Mouse (Mus musculus) embryonic facial prominence, embryonic 13.5 days (tissue): ENCODE measurements at regions not wholly inside any gene's neighbourhood (a gene's known extent, or its start where the extent isn't known, plus 50 kb on each side); places are given as distances from the start of the nearest gene placed in this dataset.
"Not testable (repeated sequence)": the region's sequence is repeated elsewhere in the genome, so short reads cannot be mapped to it uniquely, and the experiment has no call there.

ENCODE experiments used
- ATAC-seq: fragments of 200-750 bp; cut with Nextera tagmentation; 2 replicates; pipeline ENCODE4 v1.8.0; 2017; ENCODE audit warnings: low read depth; ENCODE audit not compliant: insufficient number of reproducible peaks, insufficient read depth, low FRiP score, low TSS enrichment
- H3K27ac ChIP-seq: fragments of 300-500 bp; sonication (generic); 2 replicates; pipeline ENCODE4 v1.5.1; 2015; ENCODE audit warnings: moderate library complexity, mild to moderate bottlenecking, inconsistent platforms
- H3K27me3 ChIP-seq: fragments of 300-500 bp; sonication (generic); 2 replicates; pipeline ENCODE4 v1.6.1; 2015; ENCODE audit warnings: mild to moderate bottlenecking, inconsistent platforms
- H3K36me3 ChIP-seq: fragments of 300-500 bp; sonication (generic); 2 replicates; pipeline ENCODE4 v1.6.1; 2015; ENCODE audit warnings: mild to moderate bottlenecking, inconsistent platforms
- H3K4me1 ChIP-seq: fragments of 300-500 bp; sonication (generic); 2 replicates; pipeline ENCODE4 v1.6.1; 2015; ENCODE audit warnings: inconsistent platforms
- H3K4me2 ChIP-seq: fragments of 300-500 bp; sonication (generic); 2 replicates; pipeline ENCODE4 v1.6.1; 2015; ENCODE audit warnings: moderate library complexity, mild to moderate bottlenecking, inconsistent platforms
- H3K4me3 ChIP-seq: fragments of 300-500 bp; sonication (generic); 2 replicates; pipeline ENCODE4 v1.5.1; 2015; ENCODE audit warnings: mild to moderate bottlenecking, inconsistent platforms
- H3K9ac ChIP-seq: fragments of 300-500 bp; sonication (generic); 2 replicates; pipeline ENCODE4 v1.6.1; 2015; ENCODE audit warnings: mild to moderate bottlenecking, inconsistent platforms
- H3K9me3 ChIP-seq: fragments of 300-500 bp; sonication (generic); 2 replicates; pipeline ENCODE4 v1.6.1; 2016; ENCODE audit warnings: inconsistent platforms
- whole genome bisulfite sequencing: fragments of 180-500 bp; shearing (Covaris S2); methylation state at CpG from one replicate; pipeline ENCODE4 v1.1.7; 2015; ENCODE audit warnings: mixed read lengths; 5-methylcytosine and 5-hydroxymethylcytosine counted together

DNA sequence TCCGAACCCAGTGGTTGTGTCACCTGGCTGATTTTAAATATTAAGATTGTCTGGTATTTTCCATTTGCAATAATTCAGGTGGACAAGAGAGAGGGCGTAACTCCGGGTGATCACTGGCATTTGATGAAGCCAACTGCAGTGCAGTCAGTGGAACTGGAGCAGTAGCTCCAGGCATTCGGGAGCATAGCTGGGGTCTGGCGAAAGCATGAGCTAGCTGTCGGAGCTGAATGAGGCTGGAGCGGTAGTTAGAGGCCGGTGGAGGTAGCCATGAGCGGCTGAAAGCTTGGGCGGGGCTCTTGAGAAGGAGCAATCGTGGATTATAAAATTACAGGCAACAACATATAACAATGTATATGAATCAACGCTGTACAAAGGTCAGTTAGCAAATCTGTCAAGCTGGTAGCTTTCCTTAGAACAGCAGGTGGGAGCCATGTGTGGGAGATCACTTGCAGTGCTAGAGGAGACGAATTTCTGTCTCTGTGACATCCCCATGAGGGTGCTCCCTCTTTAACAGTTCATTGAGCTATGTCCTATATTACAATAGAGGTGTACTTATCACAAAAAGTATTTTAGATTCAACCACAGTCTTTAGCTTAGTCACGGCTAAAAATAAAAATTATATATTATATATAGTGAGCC lies 1415.0 kb upstream of the 1700008P02Rik start:
- Histone ChIP-seq H3K4me1 (peaks cover 15% of the 10 kb centered on the region; the same call in 1 of the 2 replicates), H3K4me3 (no peak overlapping the region), H3K27ac (no peak overlapping the region), H3K4me2 (no peak overlapping the region), H3K9me3 (no peaks in the 10 kb centered on the region), H3K36me3 (no peaks in the 10 kb centered on the region), H3K9ac (no peak overlapping the region), H3K27me3 (no peaks in the 10 kb centered on the region)
- no peak for ATAC-seq
- WGBS = 67% methylated on average over 14 of the region's 14 CpGs

DNA sequence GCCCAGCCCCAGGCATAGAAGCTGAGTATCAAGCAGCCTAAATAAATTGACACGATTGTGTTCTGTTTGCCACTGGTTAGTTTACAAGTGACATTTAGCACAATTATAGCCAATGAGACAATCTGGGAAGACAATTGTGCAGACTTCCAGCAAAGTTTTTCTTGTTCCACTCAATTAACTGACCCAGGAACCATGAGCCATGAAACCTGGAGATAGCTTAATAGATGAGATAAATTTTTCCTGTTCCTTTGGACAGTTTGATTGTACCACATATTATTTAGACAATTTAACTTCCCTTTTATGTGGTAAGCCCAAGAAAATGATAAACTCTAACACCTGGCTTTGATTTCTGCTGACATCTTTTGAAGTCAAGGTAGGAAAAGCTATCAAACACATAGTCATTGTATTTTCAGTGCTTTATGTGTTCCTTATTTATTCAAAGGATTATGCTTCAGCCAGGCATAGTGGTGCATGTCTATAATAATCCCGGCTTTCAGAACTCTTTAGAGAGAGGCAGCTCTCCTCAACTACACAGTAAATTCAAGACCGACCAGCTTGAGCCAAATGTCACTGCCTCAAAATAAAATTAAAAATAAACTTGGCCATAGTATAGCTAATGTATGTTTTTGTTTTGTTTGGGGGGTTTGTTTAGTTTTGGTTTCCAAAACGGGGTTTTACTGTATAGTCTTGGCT lies 1406.2 kb upstream of the 1700008P02Rik start:
- Histone ChIP-seq H3K4me2 (no peak overlapping the region), H3K9me3 (no peaks in the 10 kb centered on the region)
- WGBS = 56% methylated on average over 4 of the region's 4 CpGs

DNA sequence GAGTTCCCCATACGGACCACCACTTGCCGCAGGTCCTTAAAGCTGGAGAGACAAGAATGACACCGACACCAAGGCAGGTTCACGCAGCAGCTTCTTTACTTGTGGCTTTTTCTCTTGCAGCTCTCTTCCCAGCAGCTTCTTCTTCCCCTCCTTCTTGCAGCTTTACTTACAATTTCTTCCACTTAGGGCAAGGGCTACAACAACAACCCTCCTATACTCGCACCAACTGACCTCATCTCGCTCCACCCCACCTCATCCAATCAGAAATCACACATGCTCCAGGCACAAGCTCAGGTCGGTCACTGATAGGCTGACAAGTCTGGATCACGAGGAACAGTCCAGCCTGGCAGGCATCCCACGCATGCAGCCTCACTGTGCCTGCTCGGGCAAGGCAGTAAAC lies 1402.4 kb upstream of the 1700008P02Rik start:
- WGBS = 90% methylated on average over 10 of the region's 10 CpGs
- Histone ChIP-seq H3K4me2 (no peak overlapping the region), H3K9ac (no peak overlapping the region), H3K36me3 (0 out of 2 replicates have a peak, but pooled peaks cover 2% of the 10 kb centered on the region), H3K4me3 (no peak overlapping the region), H3K27me3 (no peaks in the 10 kb centered on the region), H3K9me3 (peaks cover 6% of the 10 kb centered on the region; the same call in 1 of the 2 replicates), H3K4me1 (no peaks in the 10 kb centered on the region), H3K27ac (no peak overlapping the region)
- ATAC-seq = no peak

More for the DNA sequence above, 1406.2 kb upstream of the 1700008P02Rik start:
- Histone ChIP-seq H3K36me3 (no peaks in the 10 kb centered on the region), H3K4me1 (no peaks in the 10 kb centered on the region), H3K27me3 (no peaks in the 10 kb centered on the region), H3K4me3 (no peak overlapping the region), H3K9ac (no peak overlapping the region), H3K27ac (no peak overlapping the region)
- ATAC-seq = no peak

DNA sequence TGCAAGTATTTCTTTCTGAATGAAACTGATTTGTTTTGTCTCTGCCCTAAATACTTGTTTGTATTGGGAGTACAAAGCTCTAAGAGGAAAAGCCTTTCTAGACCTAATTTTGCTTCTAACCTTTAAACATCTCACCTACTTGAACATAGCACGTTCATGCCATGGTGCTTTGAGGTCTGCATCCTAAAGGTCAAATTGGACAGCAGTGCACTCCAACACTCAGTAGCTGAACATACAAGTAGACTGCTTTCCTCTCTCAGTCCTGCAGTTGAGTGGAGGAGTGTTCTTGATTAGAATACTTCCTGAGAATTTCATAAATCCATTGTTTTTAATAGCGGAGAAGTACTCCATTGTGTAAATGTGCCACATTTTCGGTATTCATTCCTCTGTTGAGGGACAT lies 1397.2 kb upstream of the 1700008P02Rik start:
- Histone ChIP-seq H3K27me3 (no peaks in the 10 kb centered on the region), H3K9me3 (peaks cover 6% of the 10 kb centered on the region; the same call in 1 of the 2 replicates), H3K36me3 (0 out of 2 replicates have a peak, but pooled peaks cover 2% of the 10 kb centered on the region), H3K27ac (no peak overlapping the region), H3K4me3 (no peak overlapping the region), H3K4me1 (no peaks in the 10 kb centered on the region), H3K4me2 (no peak overlapping the region), H3K9ac (no peak overlapping the region)
- 81% methylated on average over 3 of the region's 3 CpGs for WGBS
- no peak for ATAC-seq

DNA sequence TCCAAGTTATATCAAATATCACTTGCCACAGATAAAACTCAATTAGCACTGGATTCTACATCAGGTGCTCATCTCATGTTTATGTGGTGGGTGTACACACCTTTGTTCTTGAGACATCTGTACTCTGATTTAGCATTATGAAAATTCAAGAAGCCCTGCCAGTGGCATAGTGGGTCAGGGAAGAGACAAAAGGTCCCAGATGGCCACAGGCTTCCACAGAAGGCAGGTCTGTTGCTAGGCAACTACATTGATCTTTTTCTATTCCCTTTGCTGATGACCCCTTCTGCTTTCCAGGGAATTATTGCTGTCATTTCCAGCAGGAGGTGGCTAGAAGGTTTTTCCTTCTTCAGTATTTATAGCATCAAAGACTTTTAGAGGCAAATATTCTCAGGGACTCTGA lies 1396.7 kb upstream of the 1700008P02Rik start:
- ATAC-seq = no peak
- 0 out of 2 replicates have a peak, but pooled peaks cover 2% of the 10 kb centered on the region for H3K36me3 ChIP-seq

DNA sequence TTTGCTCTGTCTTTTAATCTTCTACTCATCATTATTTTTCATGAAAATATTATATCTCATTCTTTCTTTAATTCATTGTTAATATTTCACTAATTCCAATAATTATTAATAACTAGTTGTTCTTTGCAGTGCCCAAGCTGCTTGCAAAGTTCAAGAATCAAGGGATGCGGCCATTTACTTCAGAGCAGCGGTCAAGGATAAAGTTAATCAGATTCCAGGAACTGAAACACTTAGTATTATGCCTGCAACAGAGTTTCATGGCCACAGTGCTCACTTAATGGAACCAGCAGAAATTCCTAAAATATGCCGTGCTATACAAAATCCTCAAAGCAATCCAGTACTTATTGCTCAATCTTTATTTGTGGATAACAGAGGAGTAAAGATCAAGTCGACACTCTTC lies 1389.7 kb upstream of the 1700008P02Rik start:
- H3K36me3 ChIP-seq = no peaks in the 10 kb centered on the region
- H3K4me1 ChIP-seq = peaks cover 5% of the 10 kb centered on the region; the same call in 1 of the 2 replicates
- no peak overlapping the region for H3K4me3 ChIP-seq
- no peak for ATAC-seq
- 76% methylated on average over 4 of the region's 4 CpGs for WGBS
- H3K4me2 ChIP-seq = no peak overlapping the region
- H3K9ac ChIP-seq = no peak overlapping the region
- no peak overlapping the region for H3K27ac ChIP-seq
- H3K27me3 ChIP-seq = no peaks in the 10 kb centered on the region
- no peaks in the 10 kb centered on the region; the same call in 1 of the 2 replicates for H3K9me3 ChIP-seq

More for the DNA sequence above, 1396.7 kb upstream of the 1700008P02Rik start:
- H3K4me2 ChIP-seq = no peak overlapping the region
- peaks cover 6% of the 10 kb centered on the region; the same call in 1 of the 2 replicates for H3K9me3 ChIP-seq
- no peak overlapping the region for H3K4me3 ChIP-seq
- H3K27ac ChIP-seq = no peak overlapping the region
- H3K27me3 ChIP-seq = no peaks in the 10 kb centered on the region
- H3K9ac ChIP-seq = no peak overlapping the region
- H3K4me1 ChIP-seq = no peaks in the 10 kb centered on the region

DNA sequence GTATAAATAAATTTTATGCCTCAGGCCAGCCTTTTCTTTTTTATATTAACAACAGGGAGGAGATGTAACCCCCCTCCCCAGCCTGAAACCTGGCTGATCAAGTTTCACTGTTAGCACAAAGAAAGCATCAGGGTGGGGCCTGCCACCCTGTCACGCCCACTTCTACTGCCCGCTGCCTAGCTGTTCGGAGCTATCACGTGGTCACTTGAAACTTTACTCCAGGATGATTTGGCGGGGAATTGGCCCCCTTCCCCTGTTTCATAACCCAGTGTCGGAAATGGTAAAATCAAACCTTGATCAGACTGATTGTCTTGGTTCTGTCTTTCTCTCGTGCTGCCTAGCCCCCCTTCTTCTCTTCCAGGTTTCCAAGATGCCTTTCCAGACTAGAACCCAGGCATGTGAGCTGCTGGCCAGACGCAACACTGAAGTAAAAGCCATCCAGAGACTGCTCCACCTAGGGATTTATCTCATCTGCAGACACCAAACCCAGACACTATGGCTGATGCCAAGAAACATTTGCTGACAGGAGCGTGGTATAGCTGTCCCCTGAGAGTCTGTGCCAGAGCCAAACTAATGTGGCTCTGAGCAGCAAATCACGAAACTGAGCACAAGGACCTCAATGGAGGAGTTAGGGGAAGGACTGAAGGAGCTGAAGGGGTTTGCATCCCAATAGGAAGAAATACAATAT lies 1386.6 kb upstream of the 1700008P02Rik start:
- Histone ChIP-seq H3K27me3 (no peaks in the 10 kb centered on the region), H3K4me3 (no peak overlapping the region), H3K27ac (no peak overlapping the region), H3K4me1 (peaks cover 5% of the 10 kb centered on the region; the same call in 1 of the 2 replicates), H3K36me3 (no peaks in the 10 kb centered on the region), H3K4me2 (peak overlapping the region; percentile 18), H3K9me3 (no peaks in the 10 kb centered on the region; the same call in 1 of the 2 replicates), H3K9ac (no peak overlapping the region)
- 43% methylated on average over 10 of the region's 10 CpGs for WGBS
- ATAC-seq = no peak

DNA sequence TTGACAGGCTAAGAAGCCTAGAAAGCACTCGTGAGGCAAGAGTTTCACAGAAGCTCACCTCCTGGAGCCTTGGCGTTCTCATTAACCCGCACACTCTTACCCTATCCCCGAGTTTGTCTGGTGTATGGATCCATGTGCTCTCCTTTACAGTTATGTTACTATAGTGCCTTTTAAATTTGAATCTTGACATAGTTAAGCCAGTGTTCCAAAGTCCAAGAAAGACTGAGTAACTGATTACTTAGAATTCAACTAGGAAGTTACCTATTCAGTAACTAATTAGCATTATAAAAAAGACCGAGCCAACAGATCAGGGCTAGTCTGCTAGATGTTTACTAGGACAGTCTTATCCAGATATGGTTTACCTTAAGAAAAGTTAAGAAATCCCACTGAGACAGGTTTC lies 1386.0 kb upstream of the 1700008P02Rik start:
- H3K4me1 ChIP-seq = peaks cover 5% of the 10 kb centered on the region; the same call in 1 of the 2 replicates
- no peaks in the 10 kb centered on the region; the same call in 1 of the 2 replicates for H3K9me3 ChIP-seq
- no peaks in the 10 kb centered on the region for H3K36me3 ChIP-seq
- H3K4me3 ChIP-seq = no peak overlapping the region
- WGBS = 75% methylated on average over 5 of the region's 5 CpGs
- no peaks in the 10 kb centered on the region for H3K27me3 ChIP-seq
- ATAC-seq = no peak
- no peak overlapping the region for H3K9ac ChIP-seq
- H3K4me2 ChIP-seq = no peak overlapping the region; the same call in 1 of the 2 replicates
- no peak overlapping the region for H3K27ac ChIP-seq

DNA sequence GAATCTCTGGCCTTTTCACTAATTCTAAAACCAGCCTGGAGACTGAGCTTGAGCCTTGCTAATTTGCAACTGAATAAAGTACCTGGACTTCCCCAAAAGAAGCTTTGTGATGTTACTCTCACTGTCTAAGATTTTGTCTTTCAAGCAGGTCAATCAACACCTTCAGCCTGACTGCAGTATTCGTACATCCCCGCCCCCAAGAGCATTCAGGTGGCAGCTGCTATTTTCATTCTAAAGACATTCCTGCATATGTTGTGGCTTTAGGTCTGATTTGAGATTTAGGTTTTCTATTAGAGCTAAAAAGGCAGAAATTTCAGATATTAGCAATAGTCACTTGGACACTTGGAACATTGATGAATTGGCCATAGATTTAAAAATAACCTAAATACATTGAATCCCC lies 1385.4 kb upstream of the 1700008P02Rik start:
- H3K4me3 ChIP-seq, ATAC-seq, H3K4me1 ChIP-seq, H3K4me2 ChIP-seq, H3K9me3 ChIP-seq, H3K9ac ChIP-seq, H3K27me3 ChIP-seq, H3K36me3 ChIP-seq, H3K27ac ChIP-seq: not testable (repeated sequence)
- WGBS = 85% methylated on average over 2 of the region's 2 CpGs

DNA sequence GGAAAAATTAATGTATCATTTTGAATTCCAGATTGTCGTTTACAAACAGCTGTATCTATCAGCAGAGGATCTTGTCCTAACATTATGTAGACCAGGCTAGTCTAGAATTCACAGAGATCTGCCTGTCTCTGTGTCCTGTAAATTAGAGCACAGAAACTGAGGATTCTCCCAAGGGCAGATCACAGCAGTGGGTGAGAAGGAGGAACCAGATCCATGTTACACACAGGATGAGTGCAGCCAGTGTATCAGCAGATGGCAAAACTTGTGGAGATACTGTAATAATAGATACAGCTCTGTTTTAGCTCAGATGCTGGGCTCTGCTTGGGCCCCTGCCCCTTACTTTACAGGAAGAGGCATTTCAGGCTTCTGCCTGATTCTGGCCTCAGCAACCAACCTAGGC lies 1384.0 kb upstream of the 1700008P02Rik start:
- Histone ChIP-seq H3K27ac (no peak overlapping the region), H3K4me3 (no peak overlapping the region), H3K4me2 (no peak overlapping the region), H3K9me3 (no peaks in the 10 kb centered on the region), H3K9ac (no peak overlapping the region), H3K27me3 (no peaks in the 10 kb centered on the region), H3K36me3 (no peaks in the 10 kb centered on the region), H3K4me1 (peaks cover 5% of the 10 kb centered on the region; the same call in 1 of the 2 replicates)
- no peak for ATAC-seq
- 85% methylated on average over 1 of the region's 1 CpGs for WGBS

DNA sequence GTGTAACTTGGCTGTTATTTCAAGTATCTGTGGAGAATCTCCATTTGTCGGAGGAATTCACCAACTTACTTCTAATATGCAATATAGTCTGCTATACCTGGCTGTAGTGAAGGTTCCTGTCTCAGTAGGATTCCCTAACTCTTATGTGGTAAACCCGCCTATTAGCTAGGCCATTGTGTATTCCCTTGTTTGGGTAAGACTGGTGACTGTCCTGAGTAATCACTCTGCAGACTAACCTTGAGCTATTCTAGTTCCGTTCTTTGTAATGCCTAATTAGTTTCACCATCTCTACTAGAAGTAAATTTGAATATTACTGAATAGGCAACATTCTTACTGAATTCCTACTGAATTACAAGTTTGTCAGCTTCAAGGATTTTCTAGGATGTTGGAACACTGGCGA lies 1380.8 kb upstream of the 1700008P02Rik start:
- ATAC-seq = no peak
- H3K27me3 ChIP-seq = no peaks in the 10 kb centered on the region
- no peak overlapping the region for H3K27ac ChIP-seq
- H3K4me1 ChIP-seq = no peaks in the 10 kb centered on the region
- H3K9ac ChIP-seq = no peak overlapping the region
- no peak overlapping the region for H3K4me2 ChIP-seq
- no peak overlapping the region for H3K4me3 ChIP-seq
- H3K36me3 ChIP-seq = no peaks in the 10 kb centered on the region
- 83% methylated on average over 4 of the region's 4 CpGs for WGBS
- no peaks in the 10 kb centered on the region for H3K9me3 ChIP-seq
